Mouse (Mus musculus) bone marrow, adult 2 months (tissue): ENCODE measurements around the gene Eif6.

Experiments
- CTCF ChIP-seq: fragments of 200-500 bp; IDR thresholded peaks from 2 replicates; pipeline ENCODE4 v1.5.1; 2011; ENCODE audit warnings: low read length, control low read depth; ENCODE audit not compliant: control insufficient read depth, insufficient read depth
- POLR2A ChIP-seq: fragments of 200-500 bp; IDR thresholded peaks from 2 replicates; pipeline ENCODE4 v1.6.1; 2011; ENCODE audit warnings: low read depth, mild to moderate bottlenecking, control low read depth, low read length, borderline replicate concordance; ENCODE audit not compliant: control insufficient read depth

- no peak for TF ChIP-seq CTCF
- no peak for TF ChIP-seq POLR2A
Measured at GRCm38 (mm10) chr2:155812637-155813036, 14.1 kb downstream of the Eif6 start.
